Mouse (Mus musculus) megakaryocyte, adult 5-6 weeks (primary cell): ENCODE results near the gene Stambp. TPM values are rescaled to one million over a fixed set of nuclear protein-coding genes. Genes with fewer than 3 reads are reported as not detected.

Experiments
- ATAC-seq: 2 replicates; pipeline ENCODE4 v1.8.0; 2016; ENCODE audit warnings: mild to moderate bottlenecking, inconsistent platforms; ENCODE audit not compliant: poor library complexity, severe bottlenecking
- total RNA-seq, 2 experiments: library from RNA; stranded (forward) in 1 of 2; stranded (reverse) in 1 of 2; fragments of 153-499, 151-499 nt in 1 of 2; fragments of 221-1000, 200-1000 nt in 1 of 2; gene quantifications; 2 replicates each; pipeline versions ENCODE4 v1.2.3 to v1.2.4; 2015 to 2017

The Stambp gene
- total RNA-seq, 2 experiments from 2014 or later: 9.0 to 46.6 TPM

DNA sequence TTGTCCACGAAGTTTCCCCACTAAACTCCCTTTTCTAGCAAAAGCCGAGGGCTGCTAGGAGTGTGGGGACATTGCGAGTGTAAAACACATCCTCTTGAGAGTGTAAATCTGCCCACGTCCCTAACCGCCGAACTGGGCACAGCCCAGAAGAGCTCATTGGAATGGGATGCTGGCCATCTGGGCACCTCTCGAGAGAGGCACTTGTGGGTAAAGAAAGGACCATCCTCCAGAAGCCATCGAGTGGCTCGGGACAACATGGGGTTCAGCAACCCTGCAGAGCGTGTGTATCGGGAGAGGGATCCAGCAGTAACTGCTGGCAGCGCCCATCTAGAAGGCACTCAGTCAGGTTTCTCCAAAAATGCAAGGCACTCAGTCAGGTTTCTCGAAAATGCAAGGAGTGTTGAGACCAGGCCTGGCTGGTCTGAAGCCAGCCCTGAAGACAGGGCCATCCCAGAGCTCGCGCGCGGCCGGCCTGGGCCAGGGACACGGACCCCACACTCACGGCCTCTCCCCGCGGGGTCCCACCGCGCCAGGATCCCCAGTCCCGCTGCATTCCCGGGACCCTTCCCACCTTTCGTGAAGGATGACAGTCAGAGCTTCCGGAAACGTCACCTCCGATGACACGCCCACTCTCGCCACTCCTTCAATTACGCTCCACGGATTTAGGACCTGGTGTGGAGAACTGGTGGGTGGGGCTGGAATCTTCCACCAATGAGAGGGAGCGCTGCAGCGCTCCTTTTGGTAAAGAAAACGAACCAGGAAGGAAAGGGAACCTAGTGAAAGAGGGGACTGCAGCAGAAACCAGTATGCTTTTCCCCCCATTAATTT is 475 bp downstream of the Stambp start:
- ATAC-seq: peak; percentile 99

GRCm38 (mm10) chr6:83568901-83569862 is 3.3 kb downstream of the Stambp start:
- no peak for ATAC-seq

- ATAC-seq: no peak
Observed at GRCm38 (mm10) chr6:83555972-83556371, 16.6 kb downstream of the Stambp start.

- no peak for ATAC-seq
Observed at GRCm38 (mm10) chr6:83548346-83548745, 24.2 kb downstream of the Stambp start.

GRCm38 (mm10) chr6:83545778-83546177 is 26.8 kb downstream of the Stambp start:
- ATAC-seq: no peak

GRCm38 (mm10) chr6:83541756-83542456 is 30.6 kb downstream of the Stambp start:
- ATAC-seq: no peak

DNA sequence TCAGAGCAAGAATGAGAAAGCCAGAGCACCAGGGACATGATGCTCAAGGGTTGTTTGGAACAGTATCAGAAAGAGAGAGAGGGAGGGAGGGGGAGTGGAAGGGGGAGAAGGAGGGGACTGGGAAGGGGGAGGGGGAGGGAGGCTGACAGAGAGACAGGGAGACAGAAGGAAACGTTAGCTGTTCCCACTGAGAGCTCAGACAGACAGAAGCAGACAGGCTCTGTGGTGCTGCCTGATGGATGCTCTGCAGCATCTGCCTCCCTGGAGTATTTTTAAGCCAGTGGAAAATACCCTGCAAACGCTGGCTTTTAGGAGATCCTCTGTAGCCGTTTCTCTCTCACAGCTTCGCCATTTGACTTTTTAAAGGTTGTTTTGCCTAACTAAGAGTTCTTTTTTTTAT is 32.5 kb downstream of the Stambp start:
- no peak for ATAC-seq

DNA sequence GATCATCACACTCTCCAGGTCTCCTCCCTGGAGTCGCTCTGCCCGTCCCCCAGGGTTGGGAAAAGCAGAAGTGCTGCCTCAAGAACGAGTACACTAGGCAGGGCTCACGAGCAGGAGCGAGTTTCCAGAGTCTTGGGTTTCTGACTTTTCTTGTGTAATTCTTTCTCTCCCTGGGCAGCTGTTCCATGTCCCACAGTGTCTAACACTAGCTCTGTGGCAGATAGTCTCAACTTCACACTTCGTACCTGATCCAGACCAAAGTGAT is 35.8 kb downstream of the Stambp start:
- ATAC-seq: no peak

GRCm38 (mm10) chr6:83536028-83536794 is 36.3 kb downstream of the Stambp start, which contains the start of gene Actg2:
TSS of gene Actg2 (minus strand) at chr6:83536265.
- ATAC-seq: no peak

DNA sequence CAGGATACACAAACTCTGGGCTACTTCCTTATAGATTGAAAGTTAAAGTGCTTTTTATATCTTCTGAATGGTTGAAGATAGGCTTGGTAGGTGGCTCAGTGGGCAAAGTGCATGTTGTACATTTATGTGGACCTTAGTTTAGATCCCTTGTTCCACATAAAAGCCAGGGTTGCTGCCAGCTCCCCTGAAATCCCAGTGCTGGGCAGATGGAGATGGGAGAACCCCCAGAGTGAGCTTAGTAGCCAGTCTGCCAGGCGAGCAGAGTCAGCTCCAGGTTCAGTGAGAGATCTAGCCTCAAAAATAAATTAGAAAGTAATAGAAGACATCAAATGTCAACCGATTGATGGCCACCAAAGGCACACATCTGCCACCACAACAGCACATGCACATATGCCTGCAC is 39.9 kb downstream of the Stambp start:
- ATAC-seq: no peak

DNA sequence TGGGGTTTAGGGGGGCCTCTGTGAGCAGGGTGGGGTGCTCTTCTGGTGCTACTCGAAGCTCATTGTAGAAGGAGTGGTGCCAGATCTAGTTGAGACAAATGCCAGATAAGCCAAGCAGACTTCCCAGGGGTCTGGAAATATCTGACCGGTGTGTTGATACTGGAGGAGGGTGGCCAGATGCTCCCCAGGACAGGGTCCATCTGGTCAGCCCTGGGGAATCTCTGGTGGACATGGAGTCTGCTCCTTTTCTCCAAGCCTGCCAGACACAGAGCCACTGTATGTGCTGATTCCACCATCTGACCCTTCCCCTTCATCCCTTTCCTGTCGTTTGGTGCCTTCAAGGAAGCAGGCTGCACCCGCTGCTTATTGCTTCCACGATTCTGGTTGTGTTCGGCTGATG is 49.3 kb downstream of the Stambp start:
- no peak for ATAC-seq

DNA sequence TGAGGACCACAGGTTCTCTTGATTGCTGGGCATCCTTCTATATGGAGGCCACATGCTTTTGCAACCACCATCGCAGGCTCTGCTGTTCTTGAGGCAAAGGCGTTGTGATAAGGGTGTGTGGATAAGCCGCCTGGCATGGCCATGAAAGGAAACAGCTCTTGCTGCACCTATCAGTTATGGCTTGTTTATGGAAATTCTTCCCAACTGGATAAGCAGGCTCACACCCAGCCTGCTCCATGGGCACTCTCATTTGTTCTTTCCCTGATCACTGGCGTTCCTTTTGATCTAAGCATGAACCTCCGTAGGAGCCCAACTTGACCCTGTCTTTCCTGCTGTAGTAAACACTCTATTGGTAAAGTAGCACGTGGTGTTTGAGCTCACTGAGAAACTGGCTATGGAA is 50.7 kb downstream of the Stambp start:
- no peak for ATAC-seq

DNA sequence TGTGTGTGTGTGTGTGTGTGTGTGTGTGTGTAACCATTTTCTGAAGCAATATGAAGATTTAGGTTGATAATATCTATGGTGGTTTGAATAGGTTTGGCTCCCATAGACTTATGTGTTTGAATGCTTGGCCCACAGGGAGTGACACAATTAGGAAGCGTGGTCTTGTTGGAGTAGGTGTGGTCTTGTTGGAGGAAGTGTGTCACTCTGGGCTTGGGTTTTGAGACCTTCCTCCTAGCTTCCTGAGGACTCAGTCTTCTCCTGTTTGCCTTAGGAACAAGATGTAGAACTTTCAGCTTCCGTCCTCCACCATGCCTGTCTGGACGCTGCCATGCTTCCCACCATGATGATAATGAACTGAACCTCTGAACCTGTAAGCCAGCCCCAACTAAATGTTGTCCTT is 53.9 kb downstream of the Stambp start:
- ATAC-seq: peak; percentile 56; the same call in 1 of the 2 replicates

- no peak for ATAC-seq
Observed at GRCm38 (mm10) chr6:83515172-83515571, 57.4 kb downstream of the Stambp start.

DNA sequence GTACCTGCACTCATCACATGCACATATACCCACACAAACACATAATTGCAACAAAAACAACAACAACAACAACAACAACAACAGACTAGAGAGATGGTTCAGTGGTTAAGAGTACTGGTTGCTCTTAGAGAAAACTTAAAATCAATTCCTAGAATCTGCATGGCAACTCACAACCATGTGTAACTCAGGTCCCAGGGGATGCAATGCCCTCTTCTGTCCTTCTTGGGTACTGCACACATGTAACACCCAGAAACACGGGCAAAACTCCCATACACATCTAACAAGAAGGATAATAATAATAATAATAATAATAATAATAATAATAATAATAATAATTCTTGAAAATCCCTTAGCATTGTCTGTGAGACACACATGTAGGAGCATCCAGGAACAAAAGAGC is 60.0 kb downstream of the Stambp start:
- ATAC-seq: peak; percentile 84

GRCm38 (mm10) chr6:83510210-83510609 is 62.3 kb downstream of the Stambp start:
- no peak for ATAC-seq

DNA sequence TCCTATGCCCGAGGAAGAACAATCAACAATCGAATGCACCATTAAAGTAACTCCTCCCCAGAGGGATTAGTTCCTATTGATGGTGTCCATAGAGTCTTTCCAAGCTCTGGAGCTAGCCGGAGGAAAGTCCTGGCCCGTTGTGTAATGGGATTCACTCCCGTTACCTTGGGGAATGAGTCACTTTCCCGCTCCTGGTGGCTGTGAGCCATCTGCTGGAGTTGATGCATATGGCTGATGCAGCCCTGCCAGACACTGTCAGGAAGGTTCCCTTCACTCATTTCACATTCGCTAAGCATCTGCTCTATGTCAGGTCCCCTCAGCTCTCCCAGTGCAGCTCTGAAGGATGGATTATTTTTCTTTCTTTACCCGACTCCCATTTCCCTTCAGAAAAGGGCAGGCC is 63.1 kb downstream of the Stambp start:
- ATAC-seq: no peak

GRCm38 (mm10) chr6:83507168-83507546 is 65.4 kb downstream of the Stambp start:
- ATAC-seq: no peak

GRCm38 (mm10) chr6:83506258-83507167 is 66.0 kb downstream of the Stambp start, which contains the start of gene Dguok:
TSS of gene Dguok (minus strand) at chr6:83506969.
- ATAC-seq: peak; percentile 95
